Mouse (Mus musculus) adrenal gland, postnatal 4 days (tissue): ENCODE measurements at regions not wholly inside any gene's neighbourhood (a gene's known extent, or its start where the extent isn't known, plus 50 kb on each side); places are given as distances from the start of the nearest gene placed in this dataset.
A peak's percentile ranks its signal among the peaks of the same experiment; 100 is the strongest.
"Not testable (repeated sequence)": the region's sequence is repeated elsewhere in the genome, so short reads cannot be mapped to it uniquely, and the experiment has no call there.

Experiments used
- DNase-seq, 2 experiments: peaks; one replicate each; pipeline ENCODE4 v3.0.0; 2021 to 2022; ENCODE audit warnings: low spot score in 2 of 2, mixed read lengths in 2 of 2

DNA sequence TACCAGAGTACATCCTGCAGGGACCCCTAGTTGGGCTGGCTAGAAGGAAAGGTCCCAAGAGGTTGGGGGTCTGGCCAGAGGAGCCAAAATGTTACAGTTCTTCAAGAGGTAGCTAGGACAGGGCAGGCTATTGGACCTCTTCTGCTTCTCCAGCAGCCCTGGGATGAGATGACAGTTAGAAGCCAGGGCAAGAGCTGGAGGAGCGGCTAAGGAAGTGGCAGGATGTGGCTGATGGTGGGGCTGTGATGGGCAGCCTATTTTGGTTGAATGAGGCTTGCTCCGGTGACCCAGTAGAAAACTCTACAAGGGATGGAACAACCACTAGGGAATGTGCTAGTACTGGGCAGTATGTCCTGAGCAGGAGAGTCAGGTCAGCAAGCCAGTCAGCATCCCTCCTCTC, 82.8 kb downstream of the Ddx11 start:
- no peak for DNase-seq

DNA sequence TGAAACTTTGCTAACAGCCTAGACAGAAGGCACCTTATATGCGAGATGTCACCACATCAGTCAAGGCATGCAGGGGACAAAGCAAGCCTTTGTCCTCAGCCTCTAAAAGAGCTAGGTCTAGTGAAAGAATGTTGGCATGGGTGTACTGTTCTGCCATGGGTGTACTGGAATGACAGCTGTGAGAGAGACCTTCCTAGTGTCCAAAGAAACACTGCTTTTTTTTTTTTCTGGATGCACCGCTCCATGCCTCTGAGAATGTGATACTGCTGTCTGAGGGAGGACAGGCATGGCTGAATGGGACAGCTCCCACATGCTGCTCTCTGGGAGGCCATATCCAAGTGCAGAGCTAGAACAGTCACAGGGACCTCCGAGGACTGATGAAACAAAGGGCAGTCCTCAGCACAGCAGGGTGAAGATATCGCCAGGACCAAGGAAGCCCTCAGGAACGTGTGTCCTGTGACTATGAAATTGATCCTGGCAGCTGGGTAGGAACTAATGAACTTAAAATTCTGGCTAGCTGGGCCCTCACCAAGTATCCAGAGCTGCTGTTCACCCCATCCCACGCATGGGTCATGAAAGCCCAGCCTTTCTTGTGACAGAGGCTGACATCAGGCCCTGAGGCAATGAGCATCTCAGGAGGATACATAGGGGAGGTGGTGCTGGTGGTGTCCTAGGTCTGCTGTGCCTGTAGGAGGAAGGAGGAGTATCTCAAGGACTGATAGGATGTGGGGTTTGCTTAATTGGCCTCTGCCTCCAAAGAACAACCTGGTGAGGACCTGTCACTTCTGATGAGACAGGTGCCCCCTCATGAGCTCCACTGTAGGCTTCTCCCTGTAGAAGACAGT, 84.6 kb downstream of the Ddx11 start:
- not testable (repeated sequence) for DNase-seq

DNA sequence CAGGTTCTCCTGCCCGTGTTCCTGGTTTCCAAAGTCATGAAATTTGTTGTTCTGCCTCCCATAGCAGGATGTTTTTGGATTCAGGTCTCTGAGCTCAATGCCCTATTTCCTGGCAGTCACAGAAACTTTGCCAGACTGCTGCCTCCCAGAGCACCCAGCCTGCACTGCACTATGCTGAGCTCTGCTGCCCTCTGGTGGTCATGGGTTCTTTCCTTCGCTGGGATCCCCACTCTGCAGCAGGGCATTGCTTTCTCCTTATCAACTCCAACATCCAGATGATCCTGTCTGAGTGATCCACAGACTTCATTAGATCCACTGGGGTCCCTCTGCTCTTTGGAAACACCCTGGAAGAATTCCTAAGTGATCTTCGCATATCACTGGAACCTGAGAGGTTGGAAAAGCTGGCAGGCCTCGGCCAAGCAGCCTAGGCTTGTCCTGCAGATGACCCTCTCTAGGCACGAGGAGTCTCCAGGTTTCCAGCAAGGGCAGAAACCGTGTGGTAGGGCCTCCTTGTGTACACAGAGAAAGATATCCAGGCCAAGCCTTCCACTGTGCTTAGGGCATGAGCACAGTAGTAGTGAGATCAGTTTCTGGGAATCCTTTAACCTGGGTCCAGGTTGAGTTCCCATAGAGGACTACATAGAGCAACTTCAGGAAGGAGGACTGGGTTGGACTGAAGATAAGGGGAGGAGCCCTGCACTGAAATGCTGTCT, 85.6 kb downstream of the Ddx11 start:
- not testable (repeated sequence) for DNase-seq

DNA sequence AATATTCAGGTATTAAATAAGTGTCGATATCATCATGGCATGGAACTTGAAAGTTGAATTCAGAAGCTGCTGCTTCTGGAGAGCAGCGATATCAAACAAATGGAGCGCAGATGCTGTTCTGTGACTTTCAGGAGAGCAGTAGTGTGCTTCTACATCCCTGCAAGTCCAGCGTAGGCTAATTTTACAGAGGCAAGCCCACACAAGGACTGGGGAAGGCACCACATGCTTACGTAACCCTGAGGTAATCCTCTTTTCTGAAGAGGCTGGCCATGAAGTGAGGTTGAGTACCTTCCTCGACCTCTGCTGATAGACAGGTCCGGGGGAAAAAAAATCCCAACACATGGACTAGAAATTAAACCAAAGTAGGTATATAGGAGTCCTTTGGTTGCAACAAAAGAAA, 88.2 kb downstream of the Ddx11 start:
- DNase-seq, result no peak

DNA sequence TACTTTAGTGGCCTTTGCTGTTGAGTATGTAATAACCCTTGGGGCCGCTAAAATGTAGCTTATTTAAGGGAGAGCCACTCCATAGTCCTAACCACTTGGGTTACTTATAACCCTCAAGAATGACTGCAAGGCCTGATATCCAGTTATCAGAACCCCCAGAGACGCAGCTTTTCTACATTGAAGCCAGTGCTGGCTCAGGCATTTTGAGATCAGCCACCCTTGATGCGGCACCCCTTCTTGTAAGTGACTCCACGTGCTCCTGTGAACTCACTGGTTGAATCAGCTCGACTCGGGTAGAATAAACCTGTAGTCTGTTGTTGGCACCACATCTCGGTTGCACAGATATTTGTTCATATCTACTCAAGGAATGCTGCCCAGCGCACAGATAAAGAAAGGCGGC, 89.3 kb downstream of the Ddx11 start:
- DNase-seq, result no peak

DNA sequence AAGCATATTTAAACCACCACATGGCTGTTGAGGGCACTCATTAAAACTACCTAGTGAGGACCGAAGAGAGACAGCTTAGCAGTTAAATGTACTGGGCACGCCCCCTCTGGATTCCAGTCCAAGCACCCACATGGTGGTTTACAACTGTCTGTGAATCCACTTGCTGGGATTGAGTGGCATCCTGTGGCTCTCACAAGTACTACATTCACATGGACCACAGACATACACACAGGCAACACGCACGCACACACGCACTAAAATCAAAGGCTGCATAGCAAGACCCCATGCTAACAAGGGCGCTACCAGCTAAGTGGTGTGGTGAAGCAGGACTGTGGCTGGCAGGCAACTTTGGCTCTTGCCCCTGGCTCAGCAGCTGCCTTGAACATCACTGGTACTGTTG, 95.0 kb downstream of the Ddx11 start:
- DNase-seq, result no peak

DNA sequence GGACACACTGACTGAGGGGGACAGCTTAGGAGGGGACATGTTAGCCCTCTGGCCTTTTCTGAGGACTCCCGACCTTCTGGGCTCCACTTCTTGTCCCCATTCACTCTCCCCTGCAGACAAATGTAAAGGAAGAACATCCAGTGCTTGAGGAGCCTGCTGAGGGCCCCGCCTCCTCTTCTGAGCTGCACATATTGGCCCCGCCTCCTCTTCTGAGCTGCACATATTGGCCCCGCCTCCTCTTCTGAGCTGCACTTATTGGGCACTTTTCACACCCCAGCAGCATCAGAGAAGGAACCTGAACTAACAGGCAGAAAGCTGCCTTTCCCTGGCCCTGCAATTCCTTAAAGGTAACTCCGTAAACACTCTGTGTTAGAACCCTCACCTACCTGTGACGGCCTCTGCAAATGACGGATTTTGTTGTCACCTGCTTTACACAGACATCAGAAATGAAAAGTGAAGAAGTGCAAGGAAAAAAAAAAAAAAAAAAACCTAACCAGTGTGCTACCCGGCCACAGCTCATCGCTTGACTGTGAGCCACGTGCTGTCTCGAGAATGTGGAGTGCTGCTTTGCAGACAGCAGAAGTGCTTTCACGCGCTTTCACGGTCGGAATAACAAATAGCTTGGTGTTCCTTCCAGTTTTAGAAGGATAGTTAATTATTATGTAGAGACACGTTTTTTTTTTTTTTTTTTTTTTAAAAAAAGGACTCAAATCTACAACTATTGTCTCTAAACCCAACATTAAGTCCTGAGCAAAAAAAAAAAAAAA, 96.5 kb downstream of the Ddx11 start:
- DNase-seq, result no peak

DNA sequence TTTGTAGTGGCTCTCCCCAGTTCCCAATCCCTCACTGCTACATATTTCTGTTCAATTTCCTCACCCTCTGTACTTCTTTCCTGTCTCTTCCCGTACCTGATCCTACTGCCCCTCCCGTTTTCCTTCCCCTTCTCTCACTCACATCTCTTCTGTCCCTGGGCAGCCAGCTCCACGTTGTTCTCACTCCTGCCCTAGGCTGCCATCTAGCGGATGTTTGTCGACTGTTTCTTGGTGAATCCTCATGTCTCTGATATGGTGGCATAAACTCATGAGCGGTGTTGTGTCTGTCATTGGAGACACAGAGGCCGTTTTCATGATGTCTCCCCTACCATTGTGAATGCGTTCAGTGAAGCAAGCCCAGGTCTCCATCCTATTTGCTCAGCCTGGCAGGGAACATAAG, 97.9 kb downstream of the Ddx11 start:
- peak in 1 of 2 experiments; percentile 42 for DNase-seq

DNA sequence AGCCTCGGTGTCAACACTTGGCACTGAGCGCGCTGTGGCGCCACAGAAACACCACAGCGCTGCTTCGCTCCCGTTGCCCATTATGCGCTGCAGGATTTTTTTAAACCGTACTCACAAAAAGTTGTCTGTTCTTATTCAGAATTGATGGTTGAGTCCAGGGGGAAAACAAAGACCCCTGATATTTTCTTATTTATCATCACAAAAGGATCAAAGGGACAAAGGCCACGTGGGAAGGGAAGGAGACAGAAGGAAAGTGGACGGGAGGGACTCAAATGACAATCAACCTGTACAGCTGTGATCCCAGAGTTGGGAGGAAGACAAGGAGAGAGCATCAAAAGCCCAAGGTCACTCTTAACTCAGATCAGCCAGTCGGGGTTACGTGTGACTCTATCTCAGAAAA, 100.4 kb downstream of the Ddx11 start:
- no peak for DNase-seq

DNA sequence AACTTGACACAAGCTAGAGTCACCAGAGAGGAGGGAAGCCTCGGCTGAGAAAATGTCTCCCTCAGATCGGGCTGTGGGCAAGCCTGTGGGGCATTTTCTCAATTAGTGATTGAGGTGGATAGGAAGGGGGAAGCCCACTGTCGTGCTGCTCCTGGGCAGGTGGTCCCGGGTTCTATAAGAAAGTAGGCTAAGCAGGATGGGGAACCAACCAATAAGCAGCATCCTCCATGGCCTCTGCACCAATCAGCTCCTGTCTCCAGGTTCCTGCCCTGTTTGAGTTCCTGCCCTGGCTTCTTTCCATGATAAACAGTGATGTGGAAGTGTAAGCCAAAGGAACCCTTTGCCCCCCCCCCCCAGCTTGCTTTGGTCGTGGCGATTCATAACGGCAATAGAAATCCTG, 100.9 kb downstream of the Ddx11 start:
- no peak for DNase-seq

DNA sequence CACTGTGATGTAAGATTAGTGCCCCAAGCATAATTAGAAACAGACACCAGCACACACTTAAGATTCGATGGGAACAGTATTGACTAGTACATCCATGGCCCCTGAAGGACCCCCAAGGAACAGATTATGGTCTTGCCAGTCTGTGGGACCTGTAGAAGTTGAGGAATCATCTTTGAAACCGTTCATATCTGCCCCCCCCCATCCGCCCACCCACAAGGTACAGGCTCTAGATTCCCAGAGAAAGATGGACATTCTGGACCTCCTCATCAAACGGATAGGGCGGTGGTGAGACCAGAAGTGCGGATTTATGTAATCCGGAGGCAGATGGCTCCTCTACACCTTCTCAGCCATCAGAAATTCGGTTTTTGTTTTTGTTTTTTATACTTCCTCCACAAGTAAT, 109.1 kb downstream of the Ddx11 start:
- DNase-seq, result no peak

DNA sequence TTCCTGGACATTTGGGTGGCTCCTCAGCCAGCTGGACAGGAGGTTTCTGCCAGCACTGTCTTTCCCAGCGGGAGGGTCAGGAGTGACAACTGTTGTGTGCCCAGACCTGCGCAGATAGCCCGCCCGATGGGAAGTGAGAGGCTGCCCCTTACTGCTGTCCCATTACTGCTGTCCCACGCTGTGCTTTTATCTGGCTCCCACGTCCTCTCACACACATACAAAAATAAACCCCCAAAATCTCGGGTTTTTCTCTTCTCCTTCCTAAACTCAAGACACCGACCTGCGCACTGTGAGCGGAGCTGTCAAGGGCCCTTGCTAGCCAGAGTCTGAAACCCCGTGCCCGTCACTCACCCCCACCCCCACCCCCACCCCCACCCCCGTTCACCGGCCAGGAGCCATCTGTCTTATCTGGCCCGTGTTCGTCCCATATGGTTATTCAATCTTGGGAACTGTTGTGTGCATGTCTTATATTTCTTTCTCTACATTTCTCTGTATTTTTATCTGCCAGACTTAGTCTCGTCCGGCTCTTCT, 109.6 kb downstream of the Ddx11 start:
- no peak for DNase-seq

DNA sequence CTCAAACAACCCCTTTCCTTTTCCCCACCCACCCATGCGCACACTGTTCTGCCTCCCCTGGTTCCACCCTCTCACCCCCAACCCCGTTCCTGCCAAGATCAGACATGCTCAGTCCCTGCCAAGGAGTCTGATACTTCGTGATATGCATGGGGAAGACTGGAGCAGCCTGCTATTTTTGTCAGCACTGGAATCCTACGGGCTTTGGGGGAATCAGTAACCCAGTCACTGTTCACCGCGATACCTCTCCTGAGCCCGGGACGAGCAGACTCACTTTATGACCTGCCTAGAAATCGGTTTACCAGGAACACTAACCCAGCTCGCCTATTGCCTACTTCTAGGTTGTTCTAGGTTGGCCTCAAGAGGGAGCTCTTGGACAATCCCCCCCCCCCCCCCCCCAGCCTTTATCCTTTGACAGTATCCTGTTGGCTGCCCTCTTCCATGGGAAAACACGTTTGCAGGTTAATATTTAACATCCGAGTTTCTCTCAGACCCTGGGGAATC, 110.2 kb downstream of the Ddx11 start:
- DNase-seq, result no peak

DNA sequence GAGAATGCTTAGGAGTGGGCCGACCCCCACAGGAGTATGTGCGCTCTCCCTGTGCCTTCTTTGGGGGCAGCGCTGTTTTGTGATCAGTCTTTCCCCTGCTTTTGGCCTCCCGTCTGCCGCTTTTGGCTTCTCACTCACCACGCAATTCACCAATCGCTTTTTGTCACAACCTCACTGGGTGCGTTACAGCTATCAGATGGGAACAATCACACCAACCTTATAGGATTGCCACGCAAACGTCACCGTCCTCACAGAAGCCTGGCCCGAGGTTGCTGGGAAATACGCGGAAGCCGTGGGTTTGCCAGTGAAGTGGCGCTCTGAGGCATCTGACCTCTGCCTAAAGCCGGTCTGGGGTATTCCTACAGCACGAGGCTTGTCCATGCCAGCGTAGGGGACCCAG, 111.1 kb downstream of the Ddx11 start:
- no peak for DNase-seq

DNA sequence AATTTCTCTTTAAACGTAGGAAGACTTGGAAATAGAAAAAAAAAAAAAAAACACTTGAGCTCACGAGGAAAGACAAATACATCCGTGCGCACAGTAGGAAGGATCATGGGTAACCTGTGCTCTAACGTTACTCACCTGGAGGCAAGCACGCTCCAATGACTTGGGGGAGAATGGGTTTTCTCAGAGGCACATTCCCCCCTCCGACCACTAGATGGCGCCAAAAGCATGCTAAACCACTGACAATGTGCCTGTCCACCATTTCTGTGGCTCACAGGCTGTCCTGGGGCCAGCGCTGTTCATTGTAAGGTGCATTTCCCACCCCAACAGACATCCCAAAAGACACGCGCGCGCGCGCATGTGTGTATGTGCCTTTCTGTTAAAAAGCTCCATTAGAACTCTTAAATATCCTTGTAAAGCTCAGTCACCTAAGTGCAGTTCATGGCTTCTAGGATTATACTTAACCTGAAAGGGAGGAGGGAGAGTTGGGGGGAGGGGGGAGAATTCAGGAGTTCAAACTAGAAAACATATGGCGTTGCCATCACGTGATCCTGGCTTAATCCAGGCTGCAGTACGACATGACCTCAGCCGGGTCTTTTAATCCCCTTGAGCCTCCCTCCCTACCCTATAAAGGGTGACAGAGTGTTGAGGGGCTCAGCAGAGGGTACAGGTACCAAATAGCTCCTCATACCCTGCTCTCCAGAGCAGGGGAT, 111.9 kb downstream of the Ddx11 start:
- peak; percentile 71 to 78 for DNase-seq

DNA sequence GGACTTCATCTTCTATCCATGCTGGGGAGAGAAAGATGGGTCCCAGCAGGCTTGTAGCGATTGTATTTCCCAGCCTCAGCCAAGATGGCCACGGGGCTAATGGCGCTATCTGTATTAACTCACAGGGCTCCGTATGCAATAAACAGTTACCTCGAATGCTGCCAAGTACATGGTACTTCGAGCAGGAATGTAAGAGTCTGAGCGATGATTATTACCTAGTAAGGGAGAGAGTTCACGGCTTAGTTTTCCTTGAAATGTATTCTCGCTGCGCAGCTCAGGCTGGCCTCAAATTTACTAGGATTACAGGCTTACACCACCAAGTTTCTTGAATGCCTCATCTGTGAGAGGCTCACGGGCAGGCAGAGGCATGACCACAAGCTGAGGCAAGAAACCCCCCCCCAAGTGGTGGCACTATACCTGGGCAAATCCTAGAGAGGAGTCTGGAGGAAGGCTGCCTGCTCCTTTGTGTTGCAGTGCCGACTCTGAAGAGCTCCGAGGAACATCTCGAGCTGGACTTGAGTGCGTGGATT, 112.6 kb downstream of the Ddx11 start:
- no peak for DNase-seq

DNA sequence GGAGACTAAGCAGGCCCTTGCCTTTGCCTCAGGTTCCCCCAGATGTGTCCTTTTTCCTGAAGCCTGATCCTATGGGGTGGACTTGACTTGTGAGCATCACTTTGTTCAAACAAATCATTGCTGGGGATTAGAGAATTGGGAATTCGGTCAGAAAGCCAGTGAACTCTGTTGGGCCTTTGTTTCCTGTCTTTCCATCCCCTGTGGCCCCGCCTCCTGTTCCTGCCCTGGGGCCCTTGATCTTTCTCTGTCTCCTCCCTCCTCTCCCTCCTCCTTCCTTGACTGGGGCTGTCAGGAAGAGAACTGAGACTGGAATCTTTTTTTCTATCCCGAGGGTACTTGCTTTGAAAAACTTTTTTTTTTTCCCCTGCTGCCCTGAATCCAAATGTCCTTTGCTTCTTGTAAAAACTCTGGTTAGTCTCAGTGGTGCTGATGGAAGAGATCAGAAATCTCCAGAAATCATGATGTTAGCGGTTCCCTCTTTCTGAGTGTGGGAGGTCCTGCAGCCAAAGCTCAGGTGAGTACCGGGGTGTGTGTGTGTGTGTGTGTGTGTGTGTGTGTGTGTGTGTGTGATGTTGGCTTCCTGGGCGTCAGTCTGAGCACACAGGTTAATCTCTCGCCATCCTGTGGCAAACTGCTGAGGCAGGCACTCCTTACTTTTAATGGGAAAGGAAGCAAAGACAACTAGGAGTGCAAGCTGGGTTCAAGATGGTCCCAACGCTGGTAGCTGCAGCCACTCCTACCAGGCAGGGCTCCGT, 118.7 kb downstream of the Ddx11 start:
- no peak for DNase-seq

DNA sequence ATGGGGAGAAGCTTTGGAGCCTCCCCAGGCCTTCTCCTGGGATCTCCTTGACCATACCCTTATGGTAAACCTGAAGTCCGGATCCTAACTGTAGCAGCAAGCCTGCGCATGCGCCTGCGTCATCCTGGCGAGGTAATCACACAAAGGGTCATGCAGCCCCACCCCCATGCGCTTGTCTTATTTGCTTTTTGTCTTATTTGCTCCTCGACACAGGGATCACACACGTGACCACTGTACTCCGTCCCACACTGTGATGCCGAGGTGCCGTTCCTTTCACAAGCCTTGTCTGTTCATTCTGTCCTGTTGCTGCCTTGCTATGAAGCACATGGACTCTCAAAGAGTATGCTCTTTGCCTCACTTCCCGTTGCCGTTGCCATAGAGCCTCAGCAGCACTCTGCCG, 120.9 kb downstream of the Ddx11 start:
- DNase-seq, result no peak

DNA sequence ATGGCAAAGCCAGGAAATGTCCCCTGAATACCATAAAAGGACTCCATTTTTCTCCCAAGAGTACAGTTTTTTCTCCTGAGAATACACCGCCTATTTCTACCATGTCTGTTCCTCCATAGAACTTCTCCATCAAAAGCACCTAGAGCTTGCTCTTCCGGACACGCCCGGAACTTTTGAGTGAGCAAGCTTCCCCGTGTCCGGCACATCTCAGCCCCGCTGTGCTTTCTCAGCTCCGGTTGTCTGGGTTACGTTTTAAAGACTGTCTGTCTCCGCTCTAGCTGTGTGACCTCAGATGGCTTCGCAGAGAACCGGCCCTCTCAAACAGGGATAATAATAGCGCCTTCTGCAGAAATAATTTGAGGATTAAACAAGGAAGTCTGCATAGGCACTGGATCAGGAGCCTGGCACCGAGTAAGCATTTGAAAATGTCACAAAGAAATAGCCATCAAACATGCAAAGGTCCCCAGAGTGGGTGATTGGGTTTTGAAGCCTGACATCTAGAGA, 122.8 kb downstream of the Ddx11 start:
- DNase-seq, result no peak

DNA sequence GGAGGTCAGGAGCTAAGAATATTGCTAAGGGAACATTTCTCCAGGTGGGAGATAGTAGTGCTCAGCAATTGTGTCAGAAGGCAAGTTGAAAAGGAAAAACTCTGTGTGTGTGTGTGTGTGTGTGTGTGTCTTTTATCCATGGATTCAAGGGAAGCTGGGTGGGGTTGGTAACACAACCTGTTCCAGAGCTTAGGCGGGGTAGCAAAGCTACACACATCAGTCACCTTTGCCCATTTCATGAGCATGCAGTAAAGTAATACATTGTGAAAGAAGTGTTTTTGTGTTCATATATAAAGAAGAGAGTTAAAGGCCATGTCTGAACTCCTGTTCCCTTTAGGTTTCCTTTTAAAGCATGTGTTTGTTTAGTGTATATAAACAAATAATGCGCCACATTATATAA, 128.2 kb downstream of the Ddx11 start:
- no peak for DNase-seq
